Mouse (Mus musculus) lung, adult 2 months (tissue): ENCODE measurements around the gene Wdr64.

Source experiments
- CTCF ChIP-seq: fragments of 200-500 bp; IDR thresholded peaks from 2 replicates; pipeline ENCODE4 v1.5.1; 2011; ENCODE audit warnings: mild to moderate bottlenecking, low read length, control low read depth; ENCODE audit not compliant: insufficient read depth
- POLR2A ChIP-seq: fragments of 200-500 bp; IDR thresholded peaks from 2 replicates; pipeline ENCODE4 v1.6.1; 2011; ENCODE audit warnings: low read depth, mild to moderate bottlenecking, control low read depth, low read length, borderline replicate concordance; ENCODE audit errors: extremely low read depth

DNA sequence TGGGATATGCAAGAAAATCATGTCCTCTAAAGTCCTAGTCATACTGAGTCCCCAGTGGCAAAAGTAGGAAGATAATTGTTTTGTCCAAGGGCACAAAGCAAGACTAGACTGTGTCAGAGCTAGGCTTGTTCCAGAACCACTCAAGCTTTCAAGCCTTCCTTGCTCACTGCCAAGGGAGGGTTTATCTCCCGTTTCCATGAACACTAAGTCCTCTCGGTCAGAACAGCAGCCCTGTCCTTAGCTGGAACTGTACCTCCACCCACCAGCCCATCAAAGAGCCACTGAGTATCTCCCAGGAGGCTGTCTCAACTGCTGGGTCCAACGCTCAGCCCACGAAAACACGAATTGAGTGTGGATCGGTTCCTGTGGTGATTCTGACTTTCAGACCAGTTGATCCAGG lies 23.3 kb upstream of the Wdr64 start:
- TF ChIP-seq POLR2A (no peak), CTCF (no peak)
